Mouse (Mus musculus) midbrain, postnatal 0 days (tissue): Measurements from ENCODE around the gene Opa3. TPM values are rescaled to one million over a fixed set of nuclear protein-coding genes. Genes with fewer than 3 reads are reported as not detected.

Experiments used
- ATAC-seq: fragments of 200-750 bp; cut with Nextera tagmentation; 2 replicates; pipeline ENCODE4 v1.8.0; 2017; ENCODE audit warnings: moderate number of reproducible peaks, mild to moderate bottlenecking, moderate TSS enrichment, moderate library complexity; ENCODE audit not compliant: low FRiP score
- DNase-seq: peaks from one replicate; pipeline ENCODE4 v3.0.0-alpha.2; 2015; ENCODE audit warnings: low spot score
- H3K27ac ChIP-seq: fragments of 300-500 bp; sonication (generic); 2 replicates; pipeline ENCODE4 v1.5.1; 2014; ENCODE audit warnings: low read depth, mild to moderate bottlenecking, low read length, mixed read lengths
- H3K27me3 ChIP-seq: fragments of 300-500 bp; sonication (generic); 2 replicates; pipeline ENCODE4 v1.6.1; 2014; ENCODE audit warnings: low read length, control low read depth, mixed read lengths; ENCODE audit not compliant: insufficient read depth
- H3K36me3 ChIP-seq: fragments of 300-500 bp; sonication (generic); 2 replicates; pipeline ENCODE4 v1.6.1; 2014; ENCODE audit warnings: low read length, control low read depth, mixed read lengths; ENCODE audit not compliant: insufficient read depth
- H3K4me1 ChIP-seq: fragments of 300-500 bp; sonication (generic); 2 replicates; pipeline ENCODE4 v1.6.1; 2014; ENCODE audit warnings: mild to moderate bottlenecking, control low read depth, antibody characterized with exemption, low read length, mixed read lengths; ENCODE audit not compliant: insufficient read depth
- H3K4me2 ChIP-seq: fragments of 300-500 bp; sonication (generic); 2 replicates; pipeline ENCODE4 v1.6.1; 2014; ENCODE audit warnings: low read depth, mild to moderate bottlenecking, low read length, mixed read lengths; ENCODE audit not compliant: poor library complexity, severe bottlenecking
- H3K4me3 ChIP-seq: fragments of 300-500 bp; sonication (generic); 2 replicates; pipeline ENCODE4 v1.5.1; 2014; ENCODE audit warnings: low read depth, mild to moderate bottlenecking, low read length, moderate library complexity
- H3K9ac ChIP-seq: fragments of 300-500 bp; sonication (generic); replicated peaks from 2 replicates; pipeline ENCODE4 v1.6.1; 2014; ENCODE audit warnings: mild to moderate bottlenecking, low read length, moderate library complexity, mixed read lengths; ENCODE audit not compliant: poor library complexity, severe bottlenecking
- H3K9me3 ChIP-seq: fragments of 300-500 bp; sonication (generic); 2 replicates; pipeline ENCODE4 v1.6.1; 2016; ENCODE audit warnings: low read length, control low read depth
- CTCF ChIP-seq: IDR thresholded peaks from 2 replicates; pipeline ENCODE4 v1.5.1; 2016; ENCODE audit warnings: antibody characterized with exemption, mild to moderate bottlenecking
- WGBS: fragments of 180-500 bp; shearing (Covaris S2); extraction: QIAGEN DNeasy Blood & Tissue Kit; methylation state at CpG from one replicate; pipeline ENCODE4 v1.1.7; 2014; 5-methylcytosine and 5-hydroxymethylcytosine counted together
- polyA plus RNA-seq: library from polyadenylated mRNA; unstranded; fragments of >200 nt; fragmentation: Nextera tagmentation; extraction: Ambion mirVana; gene quantifications from 2 replicates; pipeline ENCODE4 v1.2.1, GENCODE M21; 2015
- total RNA-seq: library from RNA; depleted of rRNA; stranded (reverse); fragments of >200 nt; gene quantifications from 2 replicates; pipeline ENCODE4 v1.2.3, GENCODE M21; 2014; rRNA removed

Gene Opa3
- total RNA-seq, result 34.8 and 40.1 TPM in 2 replicates
- polyA plus RNA-seq, result 33.4 and 33.9 TPM in 2 replicates

DNA sequence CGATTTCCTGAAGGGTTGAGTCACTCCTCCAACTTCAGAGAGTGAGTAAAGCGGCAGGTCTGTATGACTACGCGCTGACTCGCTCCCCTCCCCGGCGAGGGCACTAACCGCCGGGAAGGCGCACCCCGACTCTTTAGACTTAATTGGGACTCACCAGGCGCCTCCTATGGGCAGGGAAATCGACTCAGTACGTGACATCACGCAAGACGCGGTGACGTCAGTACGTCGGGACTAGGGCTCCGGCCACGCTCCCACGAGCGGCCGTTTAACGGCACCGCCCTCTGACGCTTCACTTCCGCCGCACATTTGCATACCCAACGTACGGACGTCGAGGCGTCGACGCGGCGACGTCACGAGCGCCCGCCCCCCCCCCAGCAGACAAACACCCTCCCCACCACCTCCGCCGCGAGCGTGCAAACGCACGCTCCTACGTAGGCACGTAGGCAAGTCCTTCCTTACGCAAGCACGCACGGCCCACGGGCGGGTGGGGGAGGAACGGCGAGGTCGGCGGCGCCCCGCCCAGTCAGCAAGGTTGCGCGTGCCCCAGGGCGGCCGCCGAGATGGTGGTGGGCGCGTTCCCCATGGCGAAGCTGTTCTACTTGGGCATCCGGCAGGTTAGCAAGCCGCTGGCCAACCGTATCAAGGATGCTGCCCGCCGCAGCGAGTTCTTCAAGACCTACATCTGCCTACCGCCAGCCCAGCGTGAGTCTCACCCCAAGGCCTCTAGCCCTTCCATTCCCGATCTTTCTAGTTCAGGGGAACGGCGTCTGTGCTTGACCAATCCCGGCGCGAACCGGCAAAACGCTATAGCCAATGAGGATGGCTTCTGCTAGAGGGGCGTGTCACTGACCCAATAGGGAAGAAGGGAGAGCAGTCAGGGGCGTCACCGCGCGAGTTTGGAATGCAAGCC is at the start of gene Opa3:
TSS of gene Opa3 (plus strand) at position 452 of the 910 bp plus-strand sequence.
- under 1% methylated on average over 82 of the region's 91 CpGs for WGBS
- DNase-seq (peak; percentile 100), ATAC-seq (peak; percentile 95)
- Histone ChIP-seq H3K4me2 (peak within 1 kb of the TSS; percentile 85), H3K27ac (peak within 1 kb of the TSS; percentile 95), H3K9ac (peak within 1 kb of the TSS; percentile 63), H3K36me3 (no peaks in the 10 kb centered on the region), H3K27me3 (no peaks in the 10 kb centered on the region), H3K4me3 (peak within 1 kb of the TSS; percentile 45), H3K4me1 (peaks cover 11% of the 10 kb centered on the region), H3K9me3 (no peaks in the 10 kb centered on the region)
- peak; percentile 81 for TF ChIP-seq CTCF

DNA sequence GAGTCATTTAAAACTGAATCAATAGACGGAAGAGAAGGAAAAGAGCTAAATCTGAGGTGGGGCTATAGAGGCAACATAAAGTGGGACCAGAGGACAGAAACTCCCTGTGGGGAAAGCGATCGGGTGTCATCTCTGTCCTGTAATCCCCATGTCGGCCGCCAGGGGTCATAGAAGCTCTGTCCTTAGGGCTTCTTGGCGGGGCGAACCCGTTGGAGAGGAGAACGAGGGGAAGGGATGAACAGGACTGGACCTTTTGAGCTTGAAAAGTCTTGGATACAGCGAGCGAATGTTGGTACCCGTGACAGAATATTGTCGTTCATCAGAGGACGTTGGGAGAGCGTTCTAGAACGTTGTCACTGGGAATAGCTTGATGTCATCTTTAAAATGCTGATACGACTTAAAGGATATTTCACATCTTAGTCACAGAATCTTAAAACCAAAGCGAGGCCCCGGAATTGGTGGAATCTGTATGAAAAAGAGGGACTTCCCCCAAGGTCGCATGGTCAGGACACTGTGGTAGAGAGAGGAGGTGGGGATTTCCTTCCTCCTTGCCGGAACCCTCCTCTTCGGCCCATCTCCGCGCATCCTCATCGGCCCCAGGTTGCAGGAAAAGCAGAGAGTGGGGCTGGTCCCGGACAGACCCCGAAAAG is 49.6 kb upstream of the Opa3 start:
- DNase-seq (peak; percentile 77), ATAC-seq (no peak)
- peak overlapping the region; percentile 40 for H3K9ac ChIP-seq

DNA sequence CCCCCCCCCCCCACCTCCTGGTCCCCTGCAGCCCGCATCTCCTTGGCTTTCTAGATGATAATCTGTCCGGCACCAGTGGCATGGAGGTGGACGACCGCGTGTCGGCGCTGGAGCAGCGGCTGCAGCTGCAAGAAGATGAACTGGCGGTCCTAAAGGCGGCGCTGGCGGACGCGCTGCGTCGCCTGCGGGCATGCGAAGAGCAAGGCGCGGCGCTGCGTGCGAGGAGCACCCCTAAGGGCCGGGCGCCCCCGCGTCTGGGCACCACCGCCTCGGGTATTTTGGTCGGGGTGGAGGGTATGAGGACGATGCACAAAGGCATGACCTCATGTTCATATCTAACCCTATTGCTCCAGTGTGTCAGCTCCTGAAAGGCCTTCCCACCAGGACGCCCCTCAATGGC is 49.0 kb upstream of the Opa3 start:
- no peak overlapping the region for H3K27ac ChIP-seq
- TF ChIP-seq CTCF, result peak; percentile 77
- WGBS, result under 1% methylated on average over 23 of the region's 32 CpGs

More for the DNA sequence above, 49.6 kb upstream of the Opa3 start:
- Histone ChIP-seq H3K4me3 (peak overlapping the region; percentile 74), H3K4me2 (peak overlapping the region; percentile 88), H3K36me3 (0 out of 2 replicates have a peak, but pooled peaks cover 2% of the 10 kb centered on the region), H3K27ac (no peak overlapping the region), H3K27me3 (no peaks in the 10 kb centered on the region), H3K9me3 (no peaks in the 10 kb centered on the region), H3K4me1 (no peaks in the 10 kb centered on the region; the same call in 1 of the 2 replicates)
- peak; percentile 86 for TF ChIP-seq CTCF
- 4% methylated on average over 27 of the region's 27 CpGs for WGBS

DNA sequence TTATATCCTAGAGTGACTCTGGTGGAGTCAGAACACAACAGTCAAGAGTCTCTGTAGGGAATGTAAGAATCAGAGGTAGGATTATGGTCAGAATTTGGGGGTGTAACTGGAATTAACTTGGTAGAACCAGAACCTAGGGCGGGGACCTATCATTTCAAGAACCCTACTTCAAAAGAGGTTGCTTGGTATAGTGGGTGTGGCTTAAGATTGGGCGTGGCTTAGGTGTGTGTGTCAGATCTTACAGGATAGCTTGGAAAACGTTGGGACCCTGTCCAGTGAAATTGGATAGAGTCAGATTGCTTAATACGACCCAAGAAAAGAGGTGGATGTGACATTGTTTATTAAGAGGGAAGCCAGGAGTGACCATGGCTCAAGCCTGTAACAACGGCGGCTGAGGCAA is 48.2 kb upstream of the Opa3 start:
- no peaks in the 10 kb centered on the region for H3K9me3 ChIP-seq
- peak overlapping the region; percentile 88 for H3K4me2 ChIP-seq
- no peaks in the 10 kb centered on the region; the same call in 1 of the 2 replicates for H3K4me1 ChIP-seq
- no peak for ATAC-seq
- 52% methylated on average over 6 of the region's 6 CpGs for whole genome bisulfite sequencing
- no peak overlapping the region for H3K27ac ChIP-seq
- no peaks in the 10 kb centered on the region for H3K27me3 ChIP-seq
- no peak for TF ChIP-seq CTCF
- H3K9ac ChIP-seq, result no peak overlapping the region
- peak overlapping the region; percentile 74 for H3K4me3 ChIP-seq
- DNase-seq, result no peak
- 0 out of 2 replicates have a peak, but pooled peaks cover 6% of the 10 kb centered on the region for H3K36me3 ChIP-seq

More for the DNA sequence above, 49.0 kb upstream of the Opa3 start:
- no peaks in the 10 kb centered on the region for H3K9me3 ChIP-seq
- H3K4me2 ChIP-seq, result peak overlapping the region; percentile 88
- H3K36me3 ChIP-seq, result 0 out of 2 replicates have a peak, but pooled peaks cover 2% of the 10 kb centered on the region
- peak; percentile 83 for DNase-seq
- no peaks in the 10 kb centered on the region; the same call in 1 of the 2 replicates for H3K4me1 ChIP-seq
- ATAC-seq, result no peak
- H3K9ac ChIP-seq, result peak overlapping the region; percentile 29; the same call in 1 of the 2 replicates
- H3K4me3 ChIP-seq, result peak overlapping the region; percentile 74
- H3K27me3 ChIP-seq, result no peaks in the 10 kb centered on the region

DNA sequence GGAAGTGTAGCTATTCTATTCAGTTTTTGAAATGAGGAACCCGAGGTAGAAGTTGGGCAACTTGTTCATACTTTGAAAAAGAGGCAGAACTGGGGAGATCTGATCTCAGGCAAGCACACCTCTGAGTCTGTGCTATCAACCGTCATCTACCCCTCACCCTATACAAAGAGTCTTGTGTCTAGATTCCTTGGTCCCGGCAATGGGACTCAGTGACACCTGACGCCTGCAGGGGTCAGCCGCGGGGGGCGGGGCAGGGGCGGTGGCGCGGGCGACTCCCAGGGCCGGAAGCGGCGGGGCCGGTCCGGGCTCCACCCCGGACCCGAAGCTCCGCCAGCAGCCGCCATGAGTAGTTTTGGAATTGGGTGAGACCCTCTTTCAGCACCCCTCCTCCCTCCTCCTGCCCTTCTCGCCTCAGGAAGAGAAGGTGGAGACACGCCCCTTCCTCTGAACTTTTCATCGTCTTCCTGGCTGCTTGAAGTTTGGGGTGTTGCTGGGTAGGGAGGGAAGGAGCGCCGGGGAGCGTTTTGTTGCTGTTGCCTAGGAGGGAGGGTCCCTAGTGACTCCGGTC is 47.2 kb upstream of the Opa3 start:
- no peaks in the 10 kb centered on the region for H3K9me3 ChIP-seq
- DNase-seq (no peak), ATAC-seq (no peak)
- 7% methylated on average over 23 of the region's 27 CpGs for WGBS
- H3K4me3 ChIP-seq, result peak overlapping the region; percentile 21
- no peaks in the 10 kb centered on the region; the same call in 1 of the 2 replicates for H3K4me1 ChIP-seq
- no peak for TF ChIP-seq CTCF
- 0 out of 2 replicates have a peak overlapping the region, but pooled peaks have one; percentile 19 for H3K9ac ChIP-seq
- H3K27me3 ChIP-seq, result no peaks in the 10 kb centered on the region
- no peak overlapping the region for H3K27ac ChIP-seq
- H3K36me3 ChIP-seq, result peaks cover 7% of the 10 kb centered on the region
- peak overlapping the region; percentile 36 for H3K4me2 ChIP-seq
